Mouse (Mus musculus): ENCODE measurements at regions not wholly inside any gene's neighbourhood (a gene's known extent, or its start where the extent isn't known, plus 50 kb on each side); places are given as distances from the start of the nearest gene placed in this dataset.

- TF ChIP-seq CTCF (IDR thresholded peaks at IDR 0.05) (no peak), EP300 (IDR thresholded peaks at IDR 0.05) (no peak)
Measured at GRCm38 (mm10) chr10:121206743-121207039, 144.4 kb downstream of the Tbc1d30 start.

Data from lung, postnatal 0 days (tissue).